Mouse (Mus musculus): ENCODE measurements around the gene Alk. TPM values are rescaled to one million over a fixed set of nuclear protein-coding genes. Genes with fewer than 3 reads are reported as not detected.

Gene Alk
- polyA plus RNA-seq, 1 experiment from 2014 or later, result 0.60 TPM

DNA sequence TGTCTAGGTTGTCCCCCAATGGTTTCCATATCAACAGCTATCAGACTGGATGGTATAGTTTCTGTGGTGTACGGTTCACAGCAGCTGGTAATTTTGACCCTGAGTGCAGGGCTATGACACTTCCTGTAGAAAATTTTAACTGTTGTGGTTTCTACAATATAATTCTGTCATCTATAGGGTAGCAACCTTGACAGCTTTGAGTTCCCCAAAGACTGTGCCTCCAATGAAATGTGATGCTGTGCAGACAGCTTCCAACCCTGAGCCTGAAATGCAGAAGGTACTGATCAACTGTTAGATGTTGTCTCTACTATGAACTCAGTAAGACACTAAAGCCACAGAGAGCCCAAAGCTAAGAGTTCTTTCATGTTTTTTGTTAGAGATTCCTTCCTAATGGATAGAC lies 532.6 kb downstream of the Alk start:
- Histone ChIP-seq H3K27me3 (no peaks in the 10 kb centered on the region; the same call in 1 of the 2 replicates), H3K27ac (no peak overlapping the region), H3K4me1 (peaks cover 4% of the 10 kb centered on the region), H3K9ac (no peak overlapping the region), H3K4me3 (no peak overlapping the region), H3K36me3 (no peaks in the 10 kb centered on the region), H3K9me3 (no peaks in the 10 kb centered on the region), H3K4me2 (replicated peaks) (no peak overlapping the region)
- ATAC-seq (ENCODE audit: low FRiP score, low read depth), result no peak
- 56% methylated on average over 1 of the region's 1 CpGs for WGBS

DNA sequence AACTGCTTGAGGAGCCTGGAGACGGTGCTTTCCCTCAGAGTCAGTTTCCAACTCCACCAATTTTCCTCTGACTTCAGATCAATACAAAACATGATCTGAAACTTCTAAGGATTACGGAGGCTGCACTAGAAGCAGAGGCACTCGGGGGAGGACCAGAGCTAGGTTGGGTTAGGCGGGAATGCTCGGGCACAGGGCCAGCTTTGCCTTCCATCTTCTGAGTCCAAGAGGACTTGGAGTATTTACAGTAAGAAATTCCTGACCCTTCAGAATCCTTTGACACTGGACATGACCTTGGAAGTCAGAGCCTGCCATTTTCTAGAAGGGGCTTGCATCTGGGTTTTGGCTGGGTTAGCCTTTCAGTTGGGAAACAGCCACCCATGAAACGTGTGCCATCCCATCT lies 536.3 kb downstream of the Alk start:
- ATAC-seq (ENCODE audit: low FRiP score, low read depth), result no peak
- Histone ChIP-seq H3K36me3 (no peaks in the 10 kb centered on the region), H3K27me3 (no peaks in the 10 kb centered on the region; the same call in 1 of the 2 replicates), H3K4me3 (no peak overlapping the region), H3K4me2 (replicated peaks) (no peak overlapping the region), H3K9ac (no peak overlapping the region), H3K27ac (no peak overlapping the region), H3K9me3 (no peaks in the 10 kb centered on the region), H3K4me1 (peaks cover 4% of the 10 kb centered on the region)
- WGBS, result 84% methylated on average over 6 of the region's 6 CpGs

DNA sequence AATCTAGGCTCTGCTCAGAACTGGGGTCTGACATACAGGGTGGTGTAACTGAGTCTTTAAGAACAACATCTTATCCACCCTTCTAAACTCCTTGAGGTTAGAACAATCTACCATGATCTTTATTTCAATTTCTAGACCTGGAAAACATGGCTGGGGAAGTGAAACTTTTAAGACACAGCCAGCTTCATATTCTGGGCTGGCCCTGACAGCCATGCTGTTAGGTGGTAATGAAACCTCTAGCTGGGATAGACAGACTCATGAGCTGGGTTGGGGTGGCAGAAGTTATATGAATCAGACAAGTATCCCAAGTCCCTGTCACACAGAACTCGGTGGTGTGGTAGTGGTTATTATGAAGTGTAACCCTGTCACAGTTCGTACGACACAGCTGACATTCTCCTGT lies 541.4 kb downstream of the Alk start:
- no peak for ATAC-seq (ENCODE audit: low FRiP score, low read depth)
- H3K27ac ChIP-seq, result no peak overlapping the region
- WGBS, result 93% methylated on average over 3 of the region's 3 CpGs
- H3K4me2 ChIP-seq (replicated peaks), result no peak overlapping the region
- 0 out of 2 replicates have a peak, but pooled peaks cover 11% of the 10 kb centered on the region for H3K4me1 ChIP-seq
- no peak overlapping the region for H3K4me3 ChIP-seq
- H3K9me3 ChIP-seq, result no peaks in the 10 kb centered on the region
- no peak overlapping the region for H3K9ac ChIP-seq
- no peaks in the 10 kb centered on the region for H3K36me3 ChIP-seq
- H3K27me3 ChIP-seq, result no peaks in the 10 kb centered on the region

DNA sequence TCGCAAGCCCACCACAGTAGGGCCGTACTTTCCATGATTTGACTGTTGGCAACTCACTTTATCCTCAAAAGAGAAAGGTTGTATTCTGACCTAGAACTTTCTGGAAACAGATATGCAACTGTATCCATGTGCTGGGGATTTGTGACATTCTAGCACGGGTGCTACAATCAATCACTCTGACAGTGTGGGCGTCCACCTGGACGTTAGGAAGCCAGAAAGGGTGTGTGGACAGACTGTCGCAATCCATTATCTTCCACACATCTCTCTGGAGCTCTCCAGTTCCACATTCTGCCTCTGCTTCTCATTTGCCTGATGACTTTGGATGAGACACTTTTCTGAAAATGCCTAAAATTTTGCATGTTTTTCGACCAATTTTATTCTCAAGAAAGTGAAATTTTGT lies 545.1 kb downstream of the Alk start:
- H3K9me3 ChIP-seq, result no peaks in the 10 kb centered on the region
- no peak overlapping the region for H3K27ac ChIP-seq
- no peak for ATAC-seq (ENCODE audit: low FRiP score, low read depth)
- no peak overlapping the region for H3K9ac ChIP-seq
- WGBS, result 69% methylated on average over 7 of the region's 7 CpGs
- H3K4me2 ChIP-seq (replicated peaks), result no peak overlapping the region
- no peaks in the 10 kb centered on the region for H3K36me3 ChIP-seq
- H3K4me3 ChIP-seq, result no peak overlapping the region
- no peaks in the 10 kb centered on the region for H3K27me3 ChIP-seq
- 0 out of 2 replicates have a peak, but pooled peaks cover 11% of the 10 kb centered on the region for H3K4me1 ChIP-seq

DNA sequence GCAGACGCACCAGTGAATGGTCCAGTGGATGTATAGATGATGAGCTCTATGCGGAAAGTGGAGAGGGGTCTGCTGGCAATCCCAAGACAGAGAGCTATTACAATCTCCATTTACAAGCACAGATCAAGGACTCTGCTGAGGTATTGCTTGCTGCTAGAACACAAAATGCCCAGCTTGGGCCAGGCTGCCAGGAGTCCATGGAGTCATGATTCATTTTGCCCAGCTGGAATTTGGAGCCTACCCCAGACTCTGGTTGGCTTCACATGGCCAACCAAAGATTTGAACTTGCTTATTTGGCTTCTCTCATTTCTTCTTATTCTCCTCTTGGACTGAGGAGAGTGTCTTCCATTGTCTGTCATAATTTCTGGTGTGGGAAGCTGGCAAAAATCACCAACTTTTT lies 558.8 kb downstream of the Alk start:
- no peak overlapping the region for H3K4me2 ChIP-seq (replicated peaks)
- H3K9me3 ChIP-seq, result no peaks in the 10 kb centered on the region
- no peak overlapping the region for H3K27ac ChIP-seq
- no peak overlapping the region for H3K4me3 ChIP-seq
- no peak overlapping the region for H3K9ac ChIP-seq
- H3K36me3 ChIP-seq, result no peaks in the 10 kb centered on the region
- 89% methylated on average over 2 of the region's 2 CpGs for WGBS
- H3K4me1 ChIP-seq, result peaks cover 6% of the 10 kb centered on the region; the same call in 1 of the 2 replicates
- H3K27me3 ChIP-seq, result no peaks in the 10 kb centered on the region
- ATAC-seq (ENCODE audit: low FRiP score, low read depth), result no peak

DNA sequence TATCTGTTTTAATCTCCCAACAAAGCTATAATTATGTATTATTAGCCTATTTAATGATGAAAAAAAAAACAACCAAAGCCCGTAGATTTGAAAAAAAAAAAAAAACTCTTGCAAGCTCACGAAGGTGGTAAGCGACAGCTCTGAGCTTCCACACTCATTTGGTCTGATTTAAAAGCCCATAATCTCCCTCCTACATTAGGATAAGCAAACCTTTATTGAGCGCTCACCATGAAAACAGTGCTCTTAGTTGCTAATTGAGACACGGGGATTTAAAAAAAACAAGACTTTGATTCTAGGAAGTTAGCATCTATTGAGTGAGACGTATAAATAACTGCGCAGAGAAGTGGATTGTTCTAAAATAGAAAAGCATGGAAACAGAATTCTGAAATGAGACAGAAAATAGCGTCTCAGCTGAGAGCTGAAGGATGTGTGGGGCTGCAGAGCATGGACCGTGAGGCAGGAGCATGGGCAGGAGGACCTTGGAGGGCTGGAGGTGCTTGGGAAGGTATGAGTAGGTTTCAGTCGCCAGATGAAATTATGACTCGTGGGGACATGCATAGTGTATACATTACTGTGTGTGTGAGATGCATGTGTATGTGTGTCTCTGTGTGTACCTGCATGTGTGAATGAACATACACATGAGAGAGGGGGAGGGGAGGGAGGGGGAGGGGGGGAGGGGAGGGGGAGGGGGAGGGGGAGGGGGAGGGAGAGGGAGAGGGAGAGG lies 560.6 kb downstream of the Alk start:
- no peak overlapping the region for H3K27ac ChIP-seq
- 63% methylated on average over 11 of the region's 11 CpGs for WGBS
- no peaks in the 10 kb centered on the region for H3K36me3 ChIP-seq
- H3K9ac ChIP-seq, result no peak overlapping the region
- H3K4me3 ChIP-seq, result no peak overlapping the region
- no peak for ATAC-seq (ENCODE audit: low FRiP score, low read depth)
- H3K4me2 ChIP-seq (replicated peaks), result no peak overlapping the region
- H3K4me1 ChIP-seq, result peaks cover 6% of the 10 kb centered on the region; the same call in 1 of the 2 replicates
- no peaks in the 10 kb centered on the region for H3K9me3 ChIP-seq
- no peaks in the 10 kb centered on the region for H3K27me3 ChIP-seq

DNA sequence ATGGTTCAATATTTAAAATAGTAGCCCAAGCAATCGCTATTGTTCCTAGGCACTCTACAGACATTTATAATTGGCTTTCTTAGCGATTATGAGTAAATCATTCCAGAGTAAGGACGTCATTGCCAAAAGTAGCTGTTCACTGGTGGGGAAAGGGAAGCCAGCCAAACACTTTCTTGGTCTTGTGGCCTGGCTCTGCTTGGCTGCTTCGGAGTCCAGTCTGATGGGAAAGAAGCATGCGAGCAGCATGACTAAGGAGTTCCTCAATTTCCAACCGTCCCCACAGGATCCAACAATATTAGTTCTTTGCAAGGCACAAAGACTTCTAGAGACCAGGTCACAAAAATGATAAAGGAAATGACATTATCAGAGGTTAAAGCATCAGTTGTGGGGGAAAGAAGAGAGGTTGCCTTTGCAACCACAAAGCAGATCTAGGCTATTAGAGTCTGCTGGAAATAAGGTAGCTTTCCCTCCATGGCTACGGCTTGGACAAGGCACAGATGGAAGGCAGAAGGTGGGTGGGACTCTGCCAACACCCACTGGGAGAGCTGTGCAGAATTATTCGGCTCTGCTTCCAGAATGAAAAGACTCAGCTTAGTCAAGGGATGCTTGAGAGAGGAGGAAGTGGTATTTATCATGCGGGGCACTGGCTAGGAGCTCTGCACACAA lies 561.3 kb downstream of the Alk start:
- Histone ChIP-seq H3K36me3 (no peaks in the 10 kb centered on the region), H3K27me3 (no peaks in the 10 kb centered on the region), H3K9ac (no peak overlapping the region), H3K4me3 (no peak overlapping the region), H3K4me2 (replicated peaks) (no peak overlapping the region), H3K27ac (no peak overlapping the region), H3K9me3 (no peaks in the 10 kb centered on the region), H3K4me1 (peaks cover 6% of the 10 kb centered on the region; the same call in 1 of the 2 replicates)
- WGBS, result 65% methylated on average over 9 of the region's 9 CpGs
- peak; percentile 51; the same call in 1 of the 2 replicates for ATAC-seq (ENCODE audit: low FRiP score, low read depth)

DNA sequence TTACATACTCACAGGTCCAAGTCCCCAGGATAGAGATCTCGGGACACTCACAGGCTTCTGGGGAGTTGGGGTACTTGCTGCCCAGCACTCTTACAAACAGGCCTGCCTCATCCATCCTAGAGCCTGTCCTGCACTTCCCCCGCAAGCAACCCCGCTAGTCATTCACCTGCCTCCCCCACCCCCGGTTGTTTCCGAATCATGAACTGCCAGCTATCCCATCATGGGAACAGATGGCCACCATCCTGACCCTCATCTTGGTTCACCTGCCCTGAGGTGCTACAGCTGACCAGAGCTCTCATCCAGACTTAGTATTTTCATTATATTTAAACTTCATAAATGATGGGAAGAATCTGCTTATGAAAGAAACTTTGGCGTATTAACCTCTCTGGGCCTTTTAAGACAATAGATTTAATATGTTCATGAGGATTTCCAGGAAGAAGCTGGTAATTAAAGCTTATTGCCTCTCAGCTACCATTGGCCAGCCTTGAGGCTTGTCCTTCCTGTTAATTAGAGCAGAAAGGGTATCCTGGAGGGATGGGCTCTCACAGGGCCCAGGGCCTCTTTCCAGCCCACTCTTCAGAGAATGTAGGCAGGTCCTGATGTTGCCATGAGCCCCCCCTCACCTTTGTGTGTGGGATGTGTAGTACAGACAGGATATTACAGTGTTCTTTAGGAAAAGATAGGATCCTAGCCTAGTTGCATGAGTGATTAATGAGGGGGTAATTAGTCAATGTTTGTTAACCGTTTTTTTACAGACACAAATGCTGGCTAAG lies 565.1 kb downstream of the Alk start:
- H3K9ac ChIP-seq, result no peak overlapping the region
- H3K4me1 ChIP-seq, result peaks cover 6% of the 10 kb centered on the region; the same call in 1 of the 2 replicates
- no peak for ATAC-seq (ENCODE audit: low FRiP score, low read depth)
- 61% methylated on average over 7 of the region's 7 CpGs for WGBS
- H3K9me3 ChIP-seq, result no peaks in the 10 kb centered on the region
- no peaks in the 10 kb centered on the region for H3K27me3 ChIP-seq
- no peak overlapping the region for H3K27ac ChIP-seq
- H3K4me2 ChIP-seq (replicated peaks), result no peak overlapping the region
- H3K4me3 ChIP-seq, result no peak overlapping the region
- no peaks in the 10 kb centered on the region for H3K36me3 ChIP-seq

DNA sequence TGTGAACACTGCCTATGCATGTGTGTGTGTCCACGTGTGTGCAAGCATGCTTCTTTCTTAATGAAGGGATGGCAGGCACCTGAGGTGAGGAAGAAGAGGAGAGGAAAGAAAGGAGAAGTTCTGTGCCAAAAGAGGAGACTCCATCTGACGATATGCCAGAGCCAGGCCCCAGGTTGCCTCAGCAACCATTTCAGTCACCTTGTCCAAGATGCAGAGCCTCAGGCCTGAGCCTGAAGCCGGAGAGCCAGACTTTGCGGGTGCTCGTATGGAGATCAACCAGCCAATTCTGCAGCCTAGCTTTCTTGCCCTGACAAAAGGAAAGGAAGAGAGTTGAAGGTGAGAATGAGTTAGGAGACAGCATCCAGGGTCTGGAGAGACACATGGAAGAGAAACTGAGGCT lies 566.1 kb downstream of the Alk start:
- Histone ChIP-seq H3K4me3 (no peak overlapping the region), H3K4me1 (peaks cover 6% of the 10 kb centered on the region; the same call in 1 of the 2 replicates), H3K9me3 (no peaks in the 10 kb centered on the region), H3K27me3 (no peaks in the 10 kb centered on the region), H3K9ac (no peak overlapping the region), H3K4me2 (replicated peaks) (no peak overlapping the region), H3K27ac (no peak overlapping the region), H3K36me3 (no peaks in the 10 kb centered on the region)
- WGBS, result 72% methylated on average over 5 of the region's 5 CpGs
- ATAC-seq (ENCODE audit: low FRiP score, low read depth), result no peak

DNA sequence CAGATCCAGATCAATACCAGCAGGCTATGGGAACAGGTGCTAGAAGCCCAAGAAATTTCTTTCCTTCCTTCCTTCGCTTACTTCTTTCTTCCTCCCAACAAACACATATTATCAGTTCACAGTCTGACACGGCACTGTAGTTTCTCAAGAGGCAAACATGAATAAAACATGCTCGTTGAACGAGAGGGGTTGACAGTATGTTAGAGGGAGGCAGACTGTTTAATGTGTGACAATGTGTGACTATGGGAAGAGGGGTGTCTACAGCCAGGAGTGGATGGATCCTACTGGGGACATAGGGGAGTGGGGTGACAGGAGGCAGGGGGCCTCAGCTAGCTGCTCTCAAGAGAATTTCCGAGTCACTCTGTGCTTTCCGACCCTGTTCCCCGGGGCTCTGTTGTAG lies 573.8 kb downstream of the Alk start:
- H3K4me1 ChIP-seq, result no peaks in the 10 kb centered on the region
- H3K9ac ChIP-seq, result no peak overlapping the region
- no peaks in the 10 kb centered on the region for H3K36me3 ChIP-seq
- H3K4me2 ChIP-seq (replicated peaks), result no peak overlapping the region
- 88% methylated on average over 7 of the region's 7 CpGs for WGBS
- H3K27ac ChIP-seq, result no peak overlapping the region
- H3K9me3 ChIP-seq, result no peaks in the 10 kb centered on the region
- H3K27me3 ChIP-seq, result no peaks in the 10 kb centered on the region
- no peak for ATAC-seq (ENCODE audit: low FRiP score, low read depth)
- no peak overlapping the region for H3K4me3 ChIP-seq

DNA sequence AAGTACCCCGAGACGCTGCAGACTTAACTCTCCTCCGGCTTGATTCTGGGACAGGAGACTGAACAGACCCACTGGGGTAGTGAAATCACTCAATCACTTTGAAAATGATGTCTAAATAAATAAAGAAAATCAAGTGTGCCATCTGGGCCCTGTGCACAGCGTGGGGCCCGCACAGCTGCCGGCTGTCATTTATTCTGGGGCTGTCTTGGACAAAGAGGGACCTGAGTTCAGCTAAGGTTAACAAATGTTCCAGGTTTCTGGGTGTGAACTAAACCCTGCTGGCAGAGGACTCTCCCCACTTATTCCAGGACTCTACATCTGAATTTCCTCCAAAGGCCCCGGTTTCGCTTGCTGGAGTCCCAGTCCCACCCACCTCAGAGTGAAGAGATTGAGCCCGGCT lies 581.1 kb downstream of the Alk start:
- ATAC-seq (ENCODE audit: low FRiP score, low read depth), result no peak
- Histone ChIP-seq H3K9ac (no peak overlapping the region), H3K36me3 (no peaks in the 10 kb centered on the region), H3K4me2 (replicated peaks) (no peak overlapping the region), H3K27me3 (no peaks in the 10 kb centered on the region), H3K4me1 (no peaks in the 10 kb centered on the region), H3K4me3 (no peak overlapping the region), H3K9me3 (no peaks in the 10 kb centered on the region), H3K27ac (no peak overlapping the region)
- WGBS, result 73% methylated on average over 9 of the region's 9 CpGs

Measured in limb, embryonic 13.5 days (tissue).